Mouse (Mus musculus) ES-Bruce4 (cell line): ENCODE results near the gene 1700013H16Rik.

Experiments
- CTCF ChIP-seq: IDR thresholded peaks from one replicate; pipeline ENCODE4 v1.8.1; 2011; ENCODE audit warnings: low read depth, low read length
- EP300 ChIP-seq: IDR thresholded peaks from 2 replicates; pipeline ENCODE4 v1.6.1; 2011; ENCODE audit warnings: low read depth, low read length; ENCODE audit not compliant: insufficient read depth

DNA sequence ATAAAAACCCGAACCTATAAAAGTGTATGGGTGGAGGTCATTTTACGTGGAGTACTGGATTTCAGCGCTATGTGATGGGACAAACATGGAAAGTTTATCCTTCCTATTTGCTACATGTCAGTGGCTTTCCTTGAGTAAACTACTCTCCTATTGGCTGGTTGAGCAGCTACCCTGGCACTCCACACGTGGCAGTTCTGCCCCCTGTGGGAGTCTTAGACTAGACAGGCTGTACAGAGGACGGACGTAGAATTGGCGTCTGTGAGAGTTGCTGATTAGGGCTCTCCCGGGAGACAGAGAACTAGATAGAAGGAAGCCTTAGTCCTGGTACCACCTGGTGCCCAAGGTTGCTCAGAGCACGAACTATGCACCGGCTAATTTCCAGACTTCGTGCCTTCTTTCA is 33.0 kb downstream of the 1700013H16Rik start, which contains the start of gene 4930502E18Rik:
- no peak for TF ChIP-seq CTCF
- no peak for TF ChIP-seq EP300
